Mouse (Mus musculus): ENCODE measurements around the gene Ddit4. TPM values are rescaled to one million over a fixed set of nuclear protein-coding genes. Genes with fewer than 3 reads are reported as not detected.
"Not testable (repeated sequence)": the region's sequence is repeated elsewhere in the genome, so short reads cannot be mapped to it uniquely, and the experiment has no call there.

Ddit4 gene
- total RNA-seq (2014; fragmentation: Nextera tagmentation): 0.49 TPM in 1 of 2 replicates, not detected in the other
- total RNA-seq (2017): 2.0 and 2.2 TPM in 2 replicates

DNA sequence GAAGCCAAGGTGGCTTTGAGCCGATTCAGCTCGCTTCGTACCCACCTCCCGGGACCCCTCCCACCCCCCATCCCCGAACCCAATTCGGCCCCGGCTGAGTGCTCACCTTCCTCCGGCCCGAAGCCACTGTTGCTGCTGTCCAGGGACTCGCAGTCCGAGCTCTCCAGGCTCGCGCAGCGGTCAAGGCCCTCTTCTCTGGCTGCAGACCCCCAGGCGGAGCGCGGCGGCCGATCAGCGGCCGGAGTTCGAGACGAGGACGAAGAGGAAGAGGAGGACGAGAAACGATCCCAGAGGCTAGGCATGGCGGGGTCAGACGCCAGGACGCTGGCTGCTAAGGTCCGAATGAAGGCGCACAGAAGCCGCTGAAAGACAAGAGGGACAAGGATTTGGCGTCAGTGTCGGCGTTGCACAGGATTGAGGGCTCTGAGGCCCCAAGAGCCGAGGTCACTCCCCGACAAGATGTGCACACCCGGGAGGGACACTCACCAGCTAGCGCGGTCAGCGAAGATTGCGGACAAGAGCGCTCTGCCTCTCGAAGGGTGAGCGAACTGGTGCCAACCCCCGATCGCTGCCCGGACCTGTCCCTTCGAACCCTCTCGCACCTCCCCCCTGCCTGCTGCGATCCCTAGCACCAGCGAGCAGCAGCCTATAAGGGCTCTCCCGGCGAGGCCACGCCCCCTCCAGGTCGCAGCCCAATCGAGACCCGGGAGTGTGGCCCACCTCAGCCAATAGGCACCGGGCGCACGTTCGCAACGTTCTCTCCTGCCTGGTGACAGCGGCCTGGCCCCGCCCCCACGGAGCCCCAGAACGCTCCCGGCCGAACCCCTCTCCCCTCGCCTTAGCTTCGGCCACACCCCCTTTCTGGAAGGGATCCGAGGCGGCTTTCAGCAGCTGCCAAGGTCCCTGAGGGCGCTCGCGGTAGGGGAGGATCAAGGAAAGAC is at the start of gene Ddit4:
Ddit4 (minus strand) TSS at position 624 of the 941 bp plus-strand sequence.
- ATAC-seq (replicated peaks; ENCODE audit: poor library complexity, severe bottlenecking): peak; percentile 87

DNA sequence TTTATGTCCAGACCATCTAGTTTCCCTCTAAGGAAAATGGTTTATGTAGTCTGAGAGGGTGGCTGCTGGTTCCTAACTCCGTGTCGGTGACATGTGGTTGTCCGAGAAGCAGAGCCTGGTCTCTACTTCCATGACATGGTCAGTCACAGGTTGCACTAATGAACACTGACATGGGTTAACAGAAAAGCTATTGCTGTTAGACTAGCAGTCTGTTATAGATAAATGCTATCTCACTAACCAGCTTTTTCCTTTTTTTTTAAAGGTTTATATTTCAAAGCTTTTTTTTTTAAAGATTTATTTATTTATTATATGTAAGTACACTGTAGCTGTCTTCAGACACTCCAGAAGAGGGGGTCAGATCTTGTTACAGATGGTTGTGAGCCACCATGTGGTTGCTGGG is 47.4 kb upstream of the Ddit4 start:
- ATAC-seq (replicated peaks; ENCODE audit: poor library complexity, severe bottlenecking): no peak

DNA sequence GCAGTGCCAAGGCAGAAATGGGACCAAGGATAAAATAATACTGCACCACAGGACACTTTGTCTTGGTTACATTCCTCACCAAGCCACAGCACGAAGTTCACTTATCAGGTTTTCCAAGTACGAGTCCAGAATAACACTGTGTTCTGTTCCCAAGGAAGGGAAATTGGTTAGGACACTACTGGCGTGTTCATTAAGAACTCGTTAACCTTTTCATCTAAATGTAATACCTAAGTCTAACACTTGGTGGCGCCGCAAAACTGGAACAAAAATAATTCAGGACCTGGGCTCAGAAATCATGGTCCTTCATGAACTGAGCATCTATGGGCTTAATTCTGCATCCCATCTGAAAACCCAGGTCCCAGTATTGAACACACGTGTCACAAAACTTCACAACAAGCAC is 46.0 kb upstream of the Ddit4 start:
- peak; percentile 49 for ATAC-seq (replicated peaks; ENCODE audit: poor library complexity, severe bottlenecking)

DNA sequence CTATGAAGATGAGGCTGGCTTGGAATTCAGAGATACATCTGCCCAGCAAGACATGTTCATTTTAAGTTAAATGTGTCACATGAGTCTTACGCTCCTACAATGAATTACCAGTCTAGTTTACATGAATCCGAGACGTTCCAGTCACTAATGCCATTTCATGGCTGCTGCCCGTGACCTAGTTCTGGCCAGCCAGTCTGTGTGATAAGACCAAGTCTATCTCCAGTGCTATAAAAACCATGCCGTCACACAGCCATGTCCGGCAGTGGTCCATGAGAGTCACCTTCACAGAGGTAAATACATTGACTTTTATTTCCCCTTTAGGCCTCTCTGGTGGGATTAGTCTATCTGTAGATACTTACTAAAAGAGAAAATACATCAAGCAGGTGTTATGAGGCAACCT is 44.3 kb upstream of the Ddit4 start:
- ATAC-seq (replicated peaks; ENCODE audit: poor library complexity, severe bottlenecking): no peak

DNA sequence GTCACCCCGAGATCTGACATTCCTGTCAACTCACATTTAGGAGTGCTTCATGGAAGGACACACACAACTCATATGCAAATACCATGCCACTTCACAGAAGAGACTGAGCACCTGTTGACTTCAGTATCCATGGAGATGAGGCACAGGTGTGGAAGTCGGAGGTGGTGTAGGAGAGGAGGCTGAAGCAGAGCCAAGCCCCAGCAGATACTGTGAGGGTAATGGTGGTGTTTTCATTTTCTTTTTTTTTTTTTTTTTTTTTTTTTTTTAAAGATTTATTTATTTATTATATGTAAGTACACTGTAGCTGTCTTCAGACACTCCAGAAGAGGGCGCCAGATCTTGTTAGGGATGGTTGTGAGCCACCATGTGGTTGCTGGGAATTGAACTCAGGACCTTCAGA is 42.2 kb upstream of the Ddit4 start:
- not testable (repeated sequence) for ATAC-seq (replicated peaks; ENCODE audit: poor library complexity, severe bottlenecking)

DNA sequence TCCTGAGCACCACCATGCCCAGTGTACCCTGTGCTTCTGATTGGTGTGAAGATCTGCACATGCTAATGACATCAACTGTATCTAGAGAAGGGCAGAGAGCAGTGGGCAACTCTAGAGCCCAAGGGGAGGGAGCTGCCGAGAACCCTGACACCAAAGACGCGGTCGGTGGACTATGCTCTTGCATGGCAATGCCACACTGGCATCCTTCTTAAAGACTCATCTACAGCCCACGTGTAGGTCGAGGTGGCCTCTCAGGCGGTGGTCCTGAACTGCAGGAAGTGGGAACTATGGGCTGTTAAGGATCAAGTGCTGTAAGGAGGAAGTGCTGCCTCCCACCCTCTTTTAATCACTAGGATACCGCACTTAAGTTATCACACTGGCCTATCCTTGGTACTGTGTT is 40.4 kb upstream of the Ddit4 start:
- ATAC-seq (replicated peaks; ENCODE audit: poor library complexity, severe bottlenecking): 0 out of 2 replicates have a peak, but pooled peaks have one; percentile 25

DNA sequence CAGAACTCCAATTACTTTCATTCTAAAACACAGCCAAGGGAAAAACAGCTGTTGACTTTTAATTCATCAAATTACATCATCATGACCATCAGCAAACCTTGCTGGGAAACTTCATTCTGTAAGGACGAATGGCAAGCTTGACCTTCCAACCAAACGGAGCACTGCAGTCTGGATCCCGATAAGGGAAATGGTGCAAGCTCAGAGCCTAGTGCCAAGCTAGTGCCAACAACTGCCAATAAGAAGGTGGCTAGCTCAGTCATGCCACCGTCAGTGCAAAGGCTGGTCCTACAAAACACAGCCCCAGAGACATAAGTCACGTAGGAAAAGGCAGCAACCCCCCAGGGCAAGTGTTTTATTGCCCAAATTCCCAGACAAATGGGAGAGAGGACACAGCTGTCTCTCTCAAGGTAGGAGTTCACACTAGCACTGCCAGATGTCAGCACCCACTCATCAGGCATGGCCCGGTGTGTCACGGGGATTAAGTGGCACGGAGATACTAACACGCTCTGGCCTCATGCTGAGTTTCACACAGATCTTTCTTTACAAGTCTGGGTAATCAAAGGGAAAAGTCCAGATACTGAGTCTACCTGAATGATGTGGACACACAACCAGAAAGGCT is 39.7 kb upstream of the Ddit4 start:
- ATAC-seq (replicated peaks; ENCODE audit: poor library complexity, severe bottlenecking): no peak

DNA sequence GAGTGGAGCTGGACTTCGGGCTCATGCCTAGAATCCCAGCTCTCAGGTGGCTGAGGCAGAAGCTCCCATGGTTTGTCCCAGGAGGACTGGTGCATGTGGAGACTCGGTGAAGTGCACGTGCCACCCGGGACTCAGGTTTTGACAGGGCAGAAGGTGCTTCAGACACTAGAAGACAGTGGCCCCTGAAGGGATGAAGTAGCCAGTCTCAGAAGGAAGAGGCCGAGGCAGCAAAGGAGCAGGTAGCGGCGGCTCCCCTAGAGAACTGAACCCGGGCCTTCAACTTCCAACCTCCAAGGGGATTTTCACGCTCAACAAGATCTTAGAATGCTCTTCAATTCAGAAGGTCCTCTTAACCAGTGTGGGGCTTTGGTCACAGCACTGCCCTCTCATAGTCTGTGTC is 38.8 kb upstream of the Ddit4 start:
- ATAC-seq (replicated peaks; ENCODE audit: poor library complexity, severe bottlenecking): no peak

DNA sequence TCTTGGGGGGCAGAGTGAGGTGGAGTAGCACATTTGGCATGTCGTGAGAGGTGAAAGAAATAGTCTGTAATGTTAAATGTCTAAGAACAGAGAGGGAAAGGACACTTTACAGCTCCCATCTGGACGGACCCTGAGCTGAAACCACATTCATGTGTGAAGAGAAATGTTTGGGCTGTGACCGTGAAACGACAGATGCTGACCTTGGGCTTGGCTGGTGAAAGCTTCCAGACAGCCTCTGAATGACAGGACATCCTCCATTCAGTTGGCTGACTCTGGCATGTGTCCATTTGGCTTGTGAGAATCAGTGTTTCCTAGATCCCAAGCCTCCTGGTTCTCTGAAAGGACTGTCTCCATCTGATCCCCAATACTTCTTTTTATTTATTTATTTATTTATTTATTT is 36.4 kb upstream of the Ddit4 start:
- ATAC-seq (replicated peaks; ENCODE audit: poor library complexity, severe bottlenecking): no peak

DNA sequence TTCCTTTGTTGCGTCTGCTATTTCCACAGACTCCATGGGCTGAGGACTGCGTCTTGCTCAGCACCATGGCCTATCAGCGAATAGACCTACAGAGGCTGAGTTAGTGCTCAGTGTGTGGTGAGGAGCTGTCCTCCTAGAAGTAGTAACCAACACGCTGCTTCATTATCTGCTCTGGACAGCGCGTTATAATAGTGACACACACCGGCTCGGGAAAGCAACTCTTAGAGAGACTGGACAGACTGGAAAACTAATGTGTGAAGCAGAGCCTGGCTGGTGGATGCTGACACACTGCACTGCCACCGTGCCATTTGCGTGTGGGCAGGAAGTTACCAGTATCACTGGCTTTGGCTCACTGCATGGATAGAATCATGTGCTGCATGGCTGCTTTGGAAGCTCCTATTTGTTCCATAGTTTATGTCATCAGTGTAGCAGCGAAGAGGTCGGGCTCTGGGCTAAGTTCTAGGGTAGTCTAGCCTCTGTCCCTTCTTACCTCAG is 30.8 kb upstream of the Ddit4 start:
- no peak for ATAC-seq (replicated peaks; ENCODE audit: poor library complexity, severe bottlenecking)

DNA sequence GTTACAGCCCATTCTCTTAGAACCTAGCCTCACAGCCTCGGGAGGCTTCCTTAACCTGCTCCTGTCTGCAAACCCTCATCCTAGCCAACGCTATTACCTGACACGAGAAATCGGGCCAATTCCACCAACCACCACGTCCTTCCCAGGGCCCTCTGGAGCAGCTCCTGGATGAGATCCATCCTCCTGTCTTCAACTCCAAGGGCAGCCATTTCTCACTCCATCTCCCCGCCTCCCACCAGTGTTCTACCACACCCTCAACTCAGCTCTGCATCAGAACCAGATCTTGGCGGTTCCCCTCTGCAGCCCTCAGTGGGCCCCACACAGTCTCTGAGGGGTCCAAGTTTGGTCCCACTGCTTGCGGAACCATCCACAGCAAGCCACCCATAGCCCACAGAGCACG is 30.2 kb upstream of the Ddit4 start:
- no peak for ATAC-seq (replicated peaks; ENCODE audit: poor library complexity, severe bottlenecking)

DNA sequence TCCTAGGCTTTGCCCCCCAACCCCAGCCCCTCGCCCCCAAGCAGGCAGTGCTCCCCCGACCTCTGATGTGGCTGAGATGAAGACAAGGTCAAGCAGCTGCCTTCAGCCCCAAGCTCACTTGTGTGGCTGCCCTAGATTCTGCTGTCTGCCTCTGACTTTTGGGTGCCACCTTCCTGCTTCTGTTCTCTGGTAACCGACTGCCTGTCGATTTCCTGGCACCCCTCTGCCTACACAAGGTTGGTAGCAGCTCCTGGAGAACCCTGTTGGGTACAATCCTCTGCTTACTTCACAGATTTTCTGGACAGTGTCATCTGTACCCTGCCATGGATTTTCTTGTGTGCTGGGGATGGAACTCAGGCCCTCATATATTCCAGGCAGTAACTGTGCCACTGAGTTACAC is 29.7 kb upstream of the Ddit4 start:
- ATAC-seq (replicated peaks; ENCODE audit: poor library complexity, severe bottlenecking): no peak

DNA sequence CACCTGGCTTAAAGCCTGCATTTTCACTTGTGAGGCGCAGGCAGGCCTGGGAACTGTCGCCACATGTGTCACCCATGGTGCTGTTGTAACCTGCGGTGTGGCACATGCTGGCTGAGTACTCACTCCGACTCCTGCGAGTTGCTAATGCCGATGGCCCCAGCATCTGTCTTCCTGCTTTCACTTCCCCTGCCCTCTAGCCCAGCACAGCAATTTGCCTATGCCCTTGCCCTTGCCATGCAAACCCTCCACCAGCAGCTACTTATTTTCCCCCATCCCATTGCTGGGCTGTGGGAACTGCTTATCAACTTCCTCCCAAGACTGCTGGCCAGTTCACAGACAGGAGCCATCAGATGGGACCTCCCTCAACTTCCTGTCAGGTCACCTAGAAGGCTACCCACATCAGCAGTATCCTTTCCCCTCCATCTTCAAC is 29.2 kb upstream of the Ddit4 start:
- peak; percentile 96 for ATAC-seq (replicated peaks; ENCODE audit: poor library complexity, severe bottlenecking)

DNA sequence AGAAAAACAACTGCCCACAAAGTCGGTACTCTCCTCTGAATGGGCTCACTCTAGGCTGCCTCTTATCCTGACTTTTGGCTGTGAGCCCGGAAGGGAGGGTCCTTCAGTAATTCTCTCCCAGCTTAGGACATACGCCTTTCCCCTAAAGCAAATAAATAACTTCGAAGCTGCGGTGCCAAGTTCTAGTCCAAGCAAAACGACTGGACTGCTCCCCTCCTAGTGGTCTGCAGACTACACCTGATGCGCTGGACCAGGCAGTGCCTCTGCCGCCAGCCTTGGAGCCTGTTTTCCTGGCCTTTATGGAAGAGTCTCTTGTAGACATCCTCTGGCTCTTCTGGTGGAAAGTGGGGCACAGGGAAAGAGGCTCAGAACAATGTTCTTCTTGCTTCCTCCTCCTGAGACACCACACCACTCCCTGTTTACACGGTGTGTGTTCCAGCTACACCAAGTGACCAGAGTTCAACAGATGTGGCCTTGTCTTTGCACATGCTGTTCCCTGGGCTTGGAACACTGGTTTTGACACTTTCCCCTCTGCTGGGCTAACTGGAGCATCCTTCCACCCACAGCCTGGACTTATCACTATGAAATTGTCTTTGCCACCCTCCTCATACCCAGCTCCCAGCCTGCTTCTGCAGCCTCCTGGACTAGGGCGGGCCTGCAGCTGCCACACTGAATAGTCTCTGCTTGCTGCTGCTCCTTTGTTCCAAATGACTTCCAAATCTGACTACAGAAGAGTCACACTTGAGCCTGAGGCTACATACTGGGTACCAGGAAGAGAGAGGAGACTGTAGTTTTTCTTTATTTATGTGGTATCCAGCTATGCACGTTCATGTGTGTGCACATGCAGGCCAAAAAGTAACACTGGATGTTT is 27.5 kb upstream of the Ddit4 start:
- no peak for ATAC-seq (replicated peaks; ENCODE audit: poor library complexity, severe bottlenecking)

DNA sequence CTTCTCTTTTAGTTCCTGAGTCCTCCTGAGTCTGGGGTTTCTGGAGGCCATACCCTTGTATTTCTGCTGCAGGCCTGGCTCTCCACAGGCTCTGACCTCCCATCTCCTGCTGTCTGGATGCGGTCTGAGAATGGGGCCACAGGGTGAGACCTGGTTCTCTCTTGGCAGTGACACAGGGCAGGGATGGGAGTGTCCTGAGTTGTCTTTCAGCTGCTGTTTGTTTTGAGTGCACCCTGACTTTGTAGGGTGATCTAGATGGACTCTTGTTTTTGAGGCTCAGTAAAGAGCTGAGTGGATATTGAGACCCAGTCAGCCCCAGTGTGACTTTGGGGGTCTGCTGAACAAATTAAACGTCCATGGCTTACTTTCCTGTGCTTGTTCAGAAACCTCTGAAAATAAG is 26.8 kb upstream of the Ddit4 start:
- ATAC-seq (replicated peaks; ENCODE audit: poor library complexity, severe bottlenecking): no peak

DNA sequence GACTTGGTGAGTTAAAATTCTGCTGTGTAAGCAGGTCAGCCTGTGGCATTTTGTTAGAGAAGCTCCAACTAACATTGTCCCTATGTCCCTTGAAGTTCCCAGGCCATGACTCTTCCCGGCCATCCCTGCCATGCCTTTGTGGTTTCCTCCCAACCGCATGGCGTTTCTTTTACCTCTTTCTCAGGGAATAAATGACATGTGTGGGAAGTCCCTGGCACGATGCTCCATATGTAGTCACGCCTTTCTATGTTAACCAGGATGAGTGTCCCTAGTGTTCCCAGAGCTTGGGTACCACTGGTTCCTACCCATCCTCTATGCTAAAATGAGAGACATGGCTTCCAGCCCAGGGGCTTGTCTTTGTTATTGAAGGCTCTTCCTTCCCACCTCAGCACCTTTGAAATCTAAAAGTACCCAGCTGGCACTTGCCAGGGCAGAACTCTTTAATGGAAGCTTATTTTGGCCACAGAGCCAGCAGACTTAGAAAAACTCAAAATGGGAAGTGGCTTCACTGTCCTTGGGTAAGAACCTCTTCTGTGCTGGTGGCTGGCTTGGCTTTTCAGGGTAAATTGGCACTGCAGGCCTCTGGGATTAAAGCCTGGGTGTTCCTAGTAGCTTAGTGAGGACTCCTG is 26.2 kb upstream of the Ddit4 start:
- no peak for ATAC-seq (replicated peaks; ENCODE audit: poor library complexity, severe bottlenecking)

DNA sequence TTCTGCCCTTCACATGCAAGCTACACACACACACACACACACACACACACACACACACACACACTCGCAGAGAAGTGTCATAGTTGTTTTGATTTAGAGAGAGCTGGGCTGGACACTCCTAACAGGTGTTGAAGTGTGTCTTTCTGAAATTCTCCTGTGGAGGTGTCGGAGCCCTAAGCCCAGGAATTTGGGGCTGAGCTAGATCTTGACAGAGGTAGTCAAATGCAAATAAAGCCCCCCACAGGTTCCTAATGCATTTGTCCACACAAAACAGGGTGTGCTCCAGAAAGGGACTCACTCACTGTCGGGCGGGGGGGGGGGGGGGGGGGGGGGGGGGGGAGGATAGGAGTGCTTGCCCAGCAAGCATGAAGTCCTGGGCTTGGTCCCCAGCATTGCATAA is 25.5 kb upstream of the Ddit4 start:
- no peak for ATAC-seq (replicated peaks; ENCODE audit: poor library complexity, severe bottlenecking)

DNA sequence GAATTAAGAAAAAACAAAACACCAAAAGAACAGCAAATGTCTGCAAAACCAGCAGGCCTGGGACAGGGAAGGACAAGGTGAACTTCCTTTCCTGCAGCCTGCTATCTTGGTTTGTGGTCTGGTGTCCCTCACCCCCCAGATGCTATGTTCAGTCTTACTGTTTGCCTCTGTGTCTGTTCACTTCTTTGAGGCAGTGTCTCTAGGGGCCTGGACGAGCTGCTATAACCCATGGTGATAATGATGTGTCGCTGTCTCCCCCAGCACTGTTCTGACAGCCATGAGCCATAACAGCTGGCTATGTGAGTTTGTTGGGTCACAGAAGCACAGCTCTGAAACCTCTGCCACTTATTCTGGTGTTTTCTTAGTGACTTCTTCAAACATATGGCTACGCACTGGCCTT is 23.2 kb upstream of the Ddit4 start:
- peak; percentile 20; the same call in 1 of the 2 replicates for ATAC-seq (replicated peaks; ENCODE audit: poor library complexity, severe bottlenecking)

DNA sequence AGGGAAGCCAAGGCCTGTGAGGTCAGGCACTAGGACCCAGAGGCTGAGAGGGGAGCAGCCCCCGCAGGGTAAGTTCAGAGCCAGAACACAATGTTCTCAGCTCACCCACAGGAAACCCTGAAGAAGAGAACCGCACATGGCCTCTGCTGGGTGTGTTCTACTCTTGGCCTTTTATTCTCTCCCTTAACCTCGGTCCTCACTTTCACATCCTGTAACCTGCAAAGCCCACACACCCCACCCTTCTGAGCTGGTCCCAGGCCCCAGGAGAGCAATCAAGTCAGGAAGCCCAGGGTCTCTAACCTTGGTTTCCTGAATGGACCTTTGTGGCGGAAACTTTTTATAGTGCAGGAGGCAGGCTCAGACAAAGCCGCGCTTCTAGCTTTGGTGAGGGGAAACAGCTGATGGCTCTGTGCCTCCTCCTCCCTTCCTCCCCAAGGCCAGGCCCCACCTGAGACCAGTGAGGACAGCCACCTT is 22.6 kb upstream of the Ddit4 start:
- ATAC-seq (replicated peaks; ENCODE audit: poor library complexity, severe bottlenecking): peak; percentile 65

DNA sequence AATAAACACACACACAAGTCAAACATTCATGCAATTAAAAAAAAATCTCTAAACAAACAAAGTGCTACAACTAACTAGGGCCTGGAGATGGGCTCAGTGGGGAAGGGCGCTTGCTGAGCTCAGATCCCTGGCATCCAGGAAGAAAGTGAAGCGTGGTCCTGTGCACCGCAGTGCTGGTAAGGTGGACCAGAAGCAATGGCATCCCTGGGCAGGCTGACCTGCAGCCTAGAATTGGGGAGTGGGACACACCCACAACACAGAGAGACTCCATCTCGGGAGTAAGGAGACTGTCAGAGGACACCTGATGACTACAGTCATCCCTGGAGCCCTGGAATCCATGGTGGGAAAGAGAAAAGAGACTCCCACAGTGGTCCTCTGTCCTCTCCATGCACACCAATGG is 21.8 kb upstream of the Ddit4 start:
- no peak for ATAC-seq (replicated peaks; ENCODE audit: poor library complexity, severe bottlenecking)

Data from granulocyte monocyte progenitor cell, adult 5-6 weeks (primary cell).